Mouse (Mus musculus): ENCODE measurements at regions not wholly inside any gene's neighbourhood (a gene's known extent, or its start where the extent isn't known, plus 50 kb on each side); places are given as distances from the start of the nearest gene placed in this dataset.

- no peaks in the 10 kb centered on the region for H3K36me3 ChIP-seq
- H3K4me1 ChIP-seq = no peaks in the 10 kb centered on the region
- no peaks in the 10 kb centered on the region for H3K9me3 ChIP-seq
- no peak overlapping the region for H3K27ac ChIP-seq
- ATAC-seq (ENCODE audit: insufficient number of reproducible peaks, insufficient read depth, low FRiP score, low TSS enrichment, low read depth) = no peak
- H3K4me3 ChIP-seq = no peak overlapping the region
- no peak overlapping the region for H3K9ac ChIP-seq
- 84% methylated on average over 3 of the region's 3 CpGs for WGBS
- H3K27me3 ChIP-seq = no peaks in the 10 kb centered on the region
- no peak overlapping the region for H3K4me2 ChIP-seq
Measured at GRCm38 (mm10) chr13:11490766-11491165, 616.0 kb downstream of the Ryr2 start.

- Histone ChIP-seq H3K4me3 (no peak overlapping the region), H3K9ac (no peak overlapping the region), H3K27me3 (no peaks in the 10 kb centered on the region), H3K4me2 (no peak overlapping the region), H3K27ac (no peak overlapping the region), H3K9me3 (no peaks in the 10 kb centered on the region), H3K4me1 (no peaks in the 10 kb centered on the region), H3K36me3 (no peaks in the 10 kb centered on the region)
- WGBS = 62% methylated on average over 1 of the region's 1 CpGs
- ATAC-seq (ENCODE audit: insufficient number of reproducible peaks, insufficient read depth, low FRiP score, low TSS enrichment, low read depth) = no peak
Measured at GRCm38 (mm10) chr13:11483142-11483541, 623.6 kb downstream of the Ryr2 start.

- Histone ChIP-seq H3K4me3 (no peak overlapping the region), H3K9me3 (no peaks in the 10 kb centered on the region), H3K36me3 (no peaks in the 10 kb centered on the region), H3K4me1 (no peaks in the 10 kb centered on the region), H3K4me2 (no peak overlapping the region), H3K9ac (no peak overlapping the region), H3K27me3 (no peaks in the 10 kb centered on the region), H3K27ac (no peak overlapping the region)
- WGBS = 47% methylated on average over 3 of the region's 3 CpGs
- ATAC-seq (ENCODE audit: insufficient number of reproducible peaks, insufficient read depth, low FRiP score, low TSS enrichment, low read depth) = no peak
Measured at GRCm38 (mm10) chr13:11482701-11483100, 624.0 kb downstream of the Ryr2 start.

GRCm38 (mm10) chr13:11460251-11460650, 646.5 kb downstream of the Ryr2 start:
- no peaks in the 10 kb centered on the region for H3K27me3 ChIP-seq
- H3K9me3 ChIP-seq = no peaks in the 10 kb centered on the region
- H3K4me3 ChIP-seq = no peak overlapping the region
- H3K27ac ChIP-seq = no peak overlapping the region
- no peak overlapping the region for H3K4me2 ChIP-seq
- H3K36me3 ChIP-seq = no peaks in the 10 kb centered on the region
- no peak overlapping the region for H3K9ac ChIP-seq
- WGBS = 84% methylated on average over 2 of the region's 2 CpGs
- H3K4me1 ChIP-seq = no peaks in the 10 kb centered on the region
- ATAC-seq (ENCODE audit: insufficient number of reproducible peaks, insufficient read depth, low FRiP score, low TSS enrichment, low read depth) = no peak

- Histone ChIP-seq H3K9ac (no peak overlapping the region), H3K27me3 (no peaks in the 10 kb centered on the region), H3K4me3 (no peak overlapping the region), H3K27ac (no peak overlapping the region), H3K9me3 (no peaks in the 10 kb centered on the region), H3K36me3 (no peaks in the 10 kb centered on the region), H3K4me1 (no peaks in the 10 kb centered on the region), H3K4me2 (no peak overlapping the region)
- no peak for ATAC-seq (ENCODE audit: insufficient number of reproducible peaks, insufficient read depth, low FRiP score, low TSS enrichment, low read depth)
- 77% methylated on average over 3 of the region's 3 CpGs for WGBS
Measured at GRCm38 (mm10) chr13:11455113-11455512, 651.6 kb downstream of the Ryr2 start.

- Histone ChIP-seq H3K9me3 (no peaks in the 10 kb centered on the region), H3K27ac (no peak overlapping the region), H3K4me3 (no peak overlapping the region), H3K36me3 (no peaks in the 10 kb centered on the region), H3K4me2 (no peak overlapping the region), H3K4me1 (no peaks in the 10 kb centered on the region), H3K9ac (no peak overlapping the region), H3K27me3 (no peaks in the 10 kb centered on the region)
- 74% methylated on average over 2 of the region's 2 CpGs for WGBS
- no peak for ATAC-seq (ENCODE audit: insufficient number of reproducible peaks, insufficient read depth, low FRiP score, low TSS enrichment, low read depth)
Measured at GRCm38 (mm10) chr13:11452448-11452847, 654.3 kb downstream of the Ryr2 start.

- H3K36me3 ChIP-seq = no peaks in the 10 kb centered on the region
- no peak overlapping the region for H3K4me2 ChIP-seq
- H3K4me3 ChIP-seq = no peak overlapping the region
- H3K9ac ChIP-seq = no peak overlapping the region
- no peak overlapping the region for H3K27ac ChIP-seq
- no peaks in the 10 kb centered on the region for H3K9me3 ChIP-seq
- H3K27me3 ChIP-seq = no peaks in the 10 kb centered on the region
- no peak for ATAC-seq (ENCODE audit: insufficient number of reproducible peaks, insufficient read depth, low FRiP score, low TSS enrichment, low read depth)
- 73% methylated on average over 7 of the region's 7 CpGs for whole genome bisulfite sequencing
- H3K4me1 ChIP-seq = no peaks in the 10 kb centered on the region
Measured at GRCm38 (mm10) chr13:11432465-11433339, 674.0 kb downstream of the Ryr2 start.

GRCm38 (mm10) chr13:11426820-11427219, 679.9 kb downstream of the Ryr2 start:
- H3K4me1 ChIP-seq = no peaks in the 10 kb centered on the region
- no peak for ATAC-seq (ENCODE audit: insufficient number of reproducible peaks, insufficient read depth, low FRiP score, low TSS enrichment, low read depth)

GRCm38 (mm10) chr13:11392027-11392426, 714.7 kb downstream of the Ryr2 start:
- H3K9ac ChIP-seq = no peak overlapping the region
- no peaks in the 10 kb centered on the region for H3K27me3 ChIP-seq
- H3K9me3 ChIP-seq = no peaks in the 10 kb centered on the region

More at GRCm38 (mm10) chr13:11426820-11427219, 679.9 kb downstream of the Ryr2 start:
- Histone ChIP-seq H3K9ac (no peak overlapping the region), H3K9me3 (peaks cover 5% of the 10 kb centered on the region; the same call in 1 of the 2 replicates), H3K36me3 (no peaks in the 10 kb centered on the region), H3K27me3 (no peaks in the 10 kb centered on the region), H3K4me2 (no peak overlapping the region), H3K4me3 (no peak overlapping the region), H3K27ac (no peak overlapping the region)

GRCm38 (mm10) chr13:11375452-11375851, 731.3 kb downstream of the Ryr2 start:
- Histone ChIP-seq H3K27me3 (no peaks in the 10 kb centered on the region), H3K27ac (no peak overlapping the region), H3K4me2 (no peak overlapping the region), H3K9me3 (peaks cover 5% of the 10 kb centered on the region; the same call in 1 of the 2 replicates), H3K9ac (no peak overlapping the region), H3K4me3 (no peak overlapping the region), H3K4me1 (no peaks in the 10 kb centered on the region), H3K36me3 (no peaks in the 10 kb centered on the region)
- ATAC-seq (ENCODE audit: insufficient number of reproducible peaks, insufficient read depth, low FRiP score, low TSS enrichment, low read depth) = no peak

More at GRCm38 (mm10) chr13:11392027-11392426, 714.7 kb downstream of the Ryr2 start:
- Histone ChIP-seq H3K36me3 (no peaks in the 10 kb centered on the region), H3K27ac (no peak overlapping the region), H3K4me2 (no peak overlapping the region), H3K4me3 (no peak overlapping the region), H3K4me1 (no peaks in the 10 kb centered on the region)
- 57% methylated on average over 2 of the region's 2 CpGs for WGBS
- ATAC-seq (ENCODE audit: insufficient number of reproducible peaks, insufficient read depth, low FRiP score, low TSS enrichment, low read depth) = no peak

- Histone ChIP-seq H3K4me3 (no peak overlapping the region), H3K27ac (no peak overlapping the region), H3K9ac (no peak overlapping the region), H3K36me3 (no peaks in the 10 kb centered on the region), H3K27me3 (no peaks in the 10 kb centered on the region), H3K9me3 (no peaks in the 10 kb centered on the region), H3K4me1 (no peaks in the 10 kb centered on the region), H3K4me2 (no peak overlapping the region)
- ATAC-seq (ENCODE audit: insufficient number of reproducible peaks, insufficient read depth, low FRiP score, low TSS enrichment, low read depth) = no peak
- WGBS = 73% methylated on average over 1 of the region's 1 CpGs
Measured at GRCm38 (mm10) chr13:11369456-11369855, 737.3 kb downstream of the Ryr2 start.

GRCm38 (mm10) chr13:11362872-11363271, 743.9 kb downstream of the Ryr2 start:
- H3K36me3 ChIP-seq = no peaks in the 10 kb centered on the region
- no peak for ATAC-seq (ENCODE audit: insufficient number of reproducible peaks, insufficient read depth, low FRiP score, low TSS enrichment, low read depth)
- H3K27ac ChIP-seq = no peak overlapping the region
- no peaks in the 10 kb centered on the region for H3K9me3 ChIP-seq
- WGBS = 79% methylated on average over 3 of the region's 3 CpGs
- H3K4me2 ChIP-seq = no peak overlapping the region
- H3K9ac ChIP-seq = no peak overlapping the region
- no peaks in the 10 kb centered on the region for H3K27me3 ChIP-seq
- no peaks in the 10 kb centered on the region for H3K4me1 ChIP-seq
- H3K4me3 ChIP-seq = no peak overlapping the region
